Mouse (Mus musculus) lung, postnatal 0 days (tissue): ENCODE measurements around the gene Bcl6b.

Experiments used
- CTCF ChIP-seq: IDR thresholded peaks from 2 replicates; pipeline ENCODE4 v1.5.1; 2016; ENCODE audit warnings: antibody characterized with exemption, mild to moderate bottlenecking
- EP300 ChIP-seq: IDR thresholded peaks from 2 replicates; pipeline ENCODE4 v1.6.1; 2016; ENCODE audit warnings: antibody characterized with exemption, mild to moderate bottlenecking, control low read depth

DNA sequence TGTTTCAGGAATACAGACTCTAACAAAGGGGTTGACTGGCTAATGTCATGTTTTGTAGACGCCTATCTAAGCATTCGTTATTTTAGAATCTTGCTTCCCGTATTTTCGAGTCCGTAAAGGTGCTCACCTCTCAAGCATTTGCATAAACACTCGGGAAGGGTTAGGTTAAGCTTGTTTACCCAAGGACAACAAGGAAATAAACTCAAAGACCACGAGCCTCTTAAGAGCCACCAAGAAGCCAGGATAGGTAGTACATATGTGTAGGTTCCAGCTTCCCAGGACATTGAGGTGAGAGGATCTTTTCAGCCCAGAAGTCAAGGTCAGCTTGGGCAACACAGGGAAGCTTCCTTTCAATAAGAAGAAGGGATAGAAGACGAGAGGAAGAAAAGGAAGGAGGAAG lies 30.5 kb downstream of the Bcl6b start:
- TF ChIP-seq CTCF (no peak), EP300 (no peak)
